Mouse (Mus musculus) WW6 (cell line): ENCODE data around the gene Pcnp.
"Not testable (repeated sequence)": the region's sequence is repeated elsewhere in the genome, so short reads cannot be mapped to it uniquely, and the experiment has no call there.

Experiments
- DNase-seq: peaks from one replicate; pipeline ENCODE4 v3.0.0-alpha.2; 2013; ENCODE audit warnings: low read depth, low spot score

Gene Pcnp

GRCm38 (mm10) chr16:56029661-56030082 lies at the start of gene Pcnp:
Gene Pcnp, minus strand, starts transcription at chr16:56029739.
- DNase-seq: peak; percentile 86

DNA sequence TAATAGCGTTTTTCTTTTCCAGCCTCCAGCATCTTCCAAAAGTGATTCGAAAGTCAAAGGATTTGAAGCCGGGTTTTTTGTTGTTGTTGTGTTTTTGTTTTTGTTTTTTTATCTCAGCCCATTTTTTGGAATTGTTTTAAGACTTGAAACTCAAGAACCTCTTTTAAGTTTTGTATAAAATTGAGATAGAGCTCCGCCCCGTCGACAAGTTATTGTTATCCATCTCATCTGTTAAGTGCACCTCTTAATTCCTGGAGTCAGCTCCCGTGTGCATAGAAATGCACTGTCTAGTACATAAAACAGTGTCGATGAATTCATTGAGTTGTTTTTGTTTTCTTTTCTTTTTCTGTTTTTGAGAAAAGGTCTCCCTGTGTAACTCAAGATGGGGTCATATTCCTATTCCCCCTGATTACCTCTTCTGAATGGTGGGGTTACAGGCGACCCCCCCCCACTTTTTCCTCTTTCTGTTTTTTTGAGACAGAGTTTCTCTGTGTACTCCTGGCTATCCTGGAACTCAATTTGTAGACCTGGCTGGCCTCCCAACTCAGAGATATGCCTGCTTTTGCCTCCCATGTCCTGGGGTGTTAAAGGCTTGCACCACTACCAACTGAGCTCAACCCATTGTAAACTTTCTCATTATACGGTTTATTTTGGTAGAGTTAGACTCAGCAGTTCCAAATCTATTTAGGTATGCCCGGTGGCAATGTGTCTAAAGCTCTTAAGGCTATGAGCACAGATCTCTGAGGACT lies 46.8 kb upstream of the Pcnp start:
- no peak for DNase-seq

DNA sequence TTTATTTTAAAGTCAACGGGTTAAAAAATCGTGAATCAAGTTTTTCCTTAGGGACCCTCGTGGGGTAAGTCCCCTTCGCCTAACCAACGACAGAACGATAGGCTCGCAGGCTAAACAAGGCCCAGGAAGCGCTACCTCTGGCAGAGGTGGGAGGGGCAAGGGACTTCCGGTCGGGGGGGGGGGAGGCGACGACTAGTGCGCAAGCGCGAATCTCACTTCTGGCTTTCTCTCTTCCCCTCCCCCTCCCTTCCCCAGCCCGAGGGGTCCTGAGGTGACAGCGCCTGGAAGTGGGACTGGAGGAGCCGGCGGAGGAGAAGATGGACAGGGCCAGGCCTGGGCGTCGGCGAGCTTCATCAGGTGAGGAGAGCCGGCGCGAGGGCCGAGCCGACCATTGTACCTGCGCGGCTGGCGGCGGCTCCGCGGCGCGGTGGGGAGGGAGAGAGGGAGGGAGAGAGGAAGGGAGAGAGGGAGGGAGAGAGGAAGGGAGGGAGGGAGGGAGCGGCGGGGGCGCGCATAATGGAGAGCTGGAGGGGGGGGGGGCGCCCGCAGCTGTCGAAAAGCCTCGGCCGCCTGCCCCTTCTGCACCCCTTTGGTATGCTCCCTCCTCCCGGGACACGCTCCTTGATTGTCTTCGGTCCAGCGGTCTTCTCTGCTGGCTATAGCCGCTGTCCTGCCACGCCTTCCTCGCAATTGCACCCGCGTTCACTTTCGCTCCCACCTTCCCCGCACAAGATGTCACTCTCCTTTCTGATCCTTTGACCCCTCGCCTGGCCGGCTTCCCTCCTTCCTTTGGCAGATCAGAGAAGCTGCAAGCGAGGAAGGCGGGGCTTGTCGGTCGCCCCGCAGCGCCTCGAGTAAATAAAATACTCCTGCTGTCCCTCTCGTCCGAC lies 45.9 kb upstream of the Pcnp start:
- peak; percentile 71 for DNase-seq

- DNase-seq: no peak
Observed at GRCm38 (mm10) chr16:56074565-56074964, 45.0 kb upstream of the Pcnp start.

- no peak for DNase-seq
Observed at GRCm38 (mm10) chr16:56074122-56074521, 44.6 kb upstream of the Pcnp start.

DNA sequence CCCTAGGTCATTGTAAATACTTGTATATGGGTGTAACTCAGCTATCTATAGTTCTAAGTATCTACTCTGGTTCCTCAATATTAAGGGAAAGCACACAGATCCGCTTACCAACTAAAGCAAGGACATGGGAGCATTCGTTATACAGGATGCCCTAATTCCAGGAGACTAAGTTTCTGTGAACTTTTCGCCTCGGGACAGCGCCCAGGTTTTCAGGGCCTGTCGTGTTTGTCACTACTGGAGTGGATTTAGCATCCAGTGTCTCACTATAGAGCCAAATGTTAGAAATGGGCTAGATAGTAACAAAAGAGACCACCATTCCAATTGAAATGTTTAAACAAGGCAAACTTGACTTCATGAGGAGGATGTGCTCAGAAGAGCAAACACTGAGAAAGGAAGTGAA lies 43.6 kb upstream of the Pcnp start:
- DNase-seq: not testable (repeated sequence)

- no peak for DNase-seq
Observed at GRCm38 (mm10) chr16:56072533-56072932, 43.0 kb upstream of the Pcnp start.

- DNase-seq: peak; percentile 16
Observed at GRCm38 (mm10) chr16:56071317-56072232, 42.0 kb upstream of the Pcnp start.

- no peak for DNase-seq
Observed at GRCm38 (mm10) chr16:56068523-56069070, 39.1 kb upstream of the Pcnp start.

- DNase-seq: no peak
Observed at GRCm38 (mm10) chr16:56066113-56066512, 36.6 kb upstream of the Pcnp start.

DNA sequence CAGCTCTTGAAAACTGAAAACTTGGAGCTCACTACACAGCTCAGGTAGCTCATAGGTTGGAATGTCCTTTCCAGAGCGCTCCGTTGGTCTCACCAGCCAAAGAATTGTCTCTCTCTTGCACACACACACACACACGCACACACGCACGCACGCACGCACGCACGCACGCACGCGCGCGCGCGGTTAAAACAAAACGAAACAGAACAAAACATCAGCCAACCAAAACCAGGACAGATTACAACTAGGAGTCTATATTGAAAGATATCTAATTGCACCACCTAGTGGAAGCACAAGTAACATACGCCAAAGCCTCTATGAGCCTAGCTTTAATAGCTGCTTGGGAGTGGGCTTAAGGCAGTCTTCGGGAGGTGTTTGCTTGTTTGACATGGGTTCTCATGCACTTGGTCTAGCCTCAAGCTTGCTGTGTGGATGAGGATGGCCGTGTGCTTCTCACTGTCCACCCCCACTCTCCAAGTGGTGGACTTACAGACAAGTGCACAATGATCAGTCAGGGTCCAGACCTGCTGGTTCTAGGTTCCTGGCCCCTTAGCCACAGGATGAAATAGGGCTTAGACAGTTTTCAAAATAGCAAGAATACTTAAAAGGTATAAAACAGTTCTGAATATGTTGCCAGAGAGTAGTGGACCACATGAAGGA lies 34.9 kb upstream of the Pcnp start:
- DNase-seq: peak; percentile 14

DNA sequence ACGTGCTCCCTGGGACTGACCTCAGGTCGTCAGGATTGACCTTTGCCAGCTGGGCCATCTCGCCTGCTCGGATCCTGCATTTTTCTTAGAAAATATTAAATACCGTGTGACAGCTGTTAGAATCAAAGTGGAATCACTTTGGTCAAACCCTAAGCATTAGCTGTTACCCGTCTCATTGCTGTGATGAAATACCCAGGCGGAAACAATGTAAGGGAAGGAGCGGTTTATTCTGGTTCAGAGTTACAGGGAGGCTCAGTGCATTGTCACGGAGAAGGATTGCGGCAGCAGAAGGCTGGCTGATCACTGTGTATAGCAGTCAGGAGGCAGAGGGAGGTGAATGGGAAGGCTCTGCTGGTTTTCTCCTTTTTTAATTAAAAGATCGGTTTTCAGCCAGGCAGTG lies 33.4 kb upstream of the Pcnp start:
- DNase-seq: no peak

GRCm38 (mm10) chr16:56061995-56062594 lies 32.6 kb upstream of the Pcnp start:
- DNase-seq: no peak

GRCm38 (mm10) chr16:56058151-56058550 lies 28.6 kb upstream of the Pcnp start:
- no peak for DNase-seq

- no peak for DNase-seq
Observed at GRCm38 (mm10) chr16:56056944-56057590, 27.5 kb upstream of the Pcnp start.

- DNase-seq: no peak
Observed at GRCm38 (mm10) chr16:56055911-56056310, 26.4 kb upstream of the Pcnp start.

DNA sequence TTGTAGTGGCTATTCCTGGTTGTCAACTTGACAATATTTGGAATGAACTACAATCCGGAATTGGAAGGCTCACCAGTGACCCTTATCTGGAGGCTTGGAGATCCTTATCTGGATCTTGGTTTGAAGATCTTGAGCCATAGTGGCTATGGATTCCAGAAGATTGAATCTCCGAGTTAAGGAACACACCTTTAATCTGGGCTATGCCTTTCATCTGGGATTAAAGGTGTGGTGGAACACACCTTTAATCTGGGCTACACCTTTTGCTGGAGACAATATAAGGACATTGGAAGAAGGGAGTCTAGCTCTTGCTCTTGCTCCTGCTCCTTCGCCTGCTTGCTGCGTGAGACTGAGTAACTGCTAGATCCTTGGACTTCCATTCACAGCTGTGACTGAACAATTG lies 18.5 kb upstream of the Pcnp start, which contains the start of gene Senp7:
Senp7 (plus strand) TSS at position 301 of the 400 bp plus-strand sequence.
- not testable (repeated sequence) for DNase-seq

DNA sequence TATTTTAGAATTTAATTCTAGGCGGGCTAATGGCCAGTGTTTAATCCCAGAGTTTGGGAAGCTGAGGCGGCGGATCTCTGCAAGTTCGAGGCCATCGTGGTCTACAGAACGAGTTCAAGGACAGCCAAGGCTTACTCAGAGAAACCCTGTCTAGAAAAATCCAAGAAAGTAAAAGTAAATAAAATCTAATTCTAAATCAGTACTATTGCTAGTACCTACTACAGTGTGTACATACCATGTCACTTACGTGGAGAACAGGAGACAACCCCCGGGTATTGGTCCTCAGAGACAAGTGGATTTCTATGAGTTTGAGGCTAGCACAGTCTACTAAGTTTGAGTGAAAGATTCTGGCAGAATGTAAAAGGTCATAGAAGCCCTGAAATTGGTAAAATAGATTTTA lies 8.6 kb upstream of the Pcnp start:
- DNase-seq: no peak

DNA sequence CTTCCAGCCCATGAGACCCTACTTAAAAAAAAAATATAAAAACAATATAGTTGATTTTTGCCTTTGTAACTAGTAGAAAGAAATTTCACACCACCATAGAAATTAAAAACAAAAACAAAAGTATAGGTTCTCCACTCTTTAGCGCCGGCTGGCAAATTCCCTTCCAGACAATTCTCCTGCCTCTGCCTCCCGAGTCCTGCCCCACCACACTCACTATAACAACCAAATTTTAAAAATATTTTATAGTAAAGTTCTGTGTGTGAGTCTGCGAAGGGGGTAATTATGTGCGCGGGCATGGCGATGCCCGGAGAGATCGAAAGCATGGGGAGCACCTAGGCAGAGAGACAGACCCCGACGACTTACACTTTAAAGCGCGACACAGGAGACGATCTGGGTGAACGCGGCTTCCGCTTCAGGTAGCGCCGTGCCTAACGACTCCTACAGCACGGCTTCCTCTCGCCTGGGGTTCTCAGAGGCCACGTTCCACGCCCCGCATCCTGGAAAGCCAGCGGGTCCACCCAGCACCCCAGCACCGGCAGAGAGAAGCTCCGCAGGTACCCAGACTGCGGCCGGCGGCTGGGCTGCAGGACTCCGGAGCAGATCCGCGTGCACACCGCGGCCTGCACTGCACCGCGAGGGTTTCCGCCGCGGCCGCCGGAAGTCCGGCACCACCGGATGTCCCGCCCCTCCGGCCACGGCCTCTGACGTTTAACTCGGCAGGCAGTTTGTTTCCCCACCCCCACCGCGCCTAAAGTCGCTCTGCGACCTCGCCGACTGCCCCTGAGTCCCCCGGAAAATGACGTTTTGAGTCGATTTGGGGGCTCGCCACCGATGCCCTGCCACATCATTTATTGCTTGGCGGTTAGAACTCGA lies 7.8 kb upstream of the Pcnp start, which contains the start of gene Trmt10c:
Trmt10c (minus strand) TSS at position 682 of the 873 bp plus-strand sequence.
- DNase-seq: peak; percentile 82
